8 mouse cellular contexts compared by ENCODE assay signal in the genomic region with DNA sequence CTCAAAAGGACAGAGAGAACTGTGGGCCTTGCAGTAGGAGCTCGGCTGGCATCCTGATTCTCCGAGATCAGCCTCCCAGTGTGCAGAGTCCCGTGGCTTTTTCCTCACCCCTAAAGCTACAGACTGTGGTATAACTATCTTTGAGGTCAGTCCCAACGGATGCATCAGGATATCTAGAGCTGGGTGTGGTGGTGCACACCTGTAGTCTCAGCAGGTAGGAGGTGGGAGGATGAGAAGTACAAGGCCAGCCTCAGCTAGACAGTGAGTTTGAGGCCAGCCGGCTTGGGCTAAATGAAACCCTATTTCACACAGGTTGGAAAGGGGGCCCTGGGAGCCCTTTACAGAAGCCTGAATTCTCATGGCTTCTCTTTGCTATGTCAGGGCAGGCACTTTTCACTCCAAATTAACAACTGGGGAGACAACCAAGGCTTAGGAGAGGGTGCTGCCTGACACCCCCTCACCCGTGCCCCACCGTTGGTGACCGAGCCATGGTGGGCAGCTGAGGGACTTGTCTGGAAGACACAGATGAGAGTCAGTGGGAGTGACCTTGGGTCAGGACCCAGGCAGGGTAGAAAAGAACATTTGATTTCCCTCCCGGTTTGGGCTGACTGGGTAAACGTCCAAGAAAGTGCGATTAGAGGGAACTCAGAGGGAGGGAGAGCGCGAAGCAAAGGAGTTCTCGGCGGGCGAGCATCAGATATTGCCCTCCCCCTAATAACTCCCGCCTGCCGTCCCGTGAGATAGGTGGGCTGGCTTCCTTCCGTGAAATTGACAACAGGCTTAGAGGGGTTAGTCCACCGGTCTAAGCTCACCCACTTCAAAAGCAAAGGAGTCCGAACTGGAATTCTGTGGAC. TPM values are rescaled to one million over a fixed set of nuclear protein-coding genes. Genes with fewer than 3 reads are reported as not detected.
A peak's percentile ranks its signal among the peaks of the same experiment; 100 is the strongest.
DNase-seq lines count a peak whose midpoint lies in the region; ATAC-seq lines count a peak whose summit lies in the region.

A gene (plus strand): TSS at position 642 of the 854 bp plus-strand sequence.

- H3K4me2 ChIP-seq in embryonic facial prominence, embryonic 15.5 days (replicated peaks) = peak within 1 kb of the TSS; percentile 85
- H3K4me2 ChIP-seq in heart, embryonic 13.5 days = peak within 1 kb of the TSS; percentile 90

- peak within 1 kb of the TSS; percentile 76 for H3K4me3 ChIP-seq in embryonic facial prominence, embryonic 15.5 days (replicated peaks)
- H3K4me3 ChIP-seq in heart, embryonic 13.5 days = peak within 1 kb of the TSS; percentile 84

- peak; percentile 52 for DNase-seq in thymus, postnatal 4 days
- DNase-seq in thymus, postnatal 36 days = no peak
- DNase-seq in left cerebral cortex, postnatal 4 days = no peak
- peak; percentile 41 for DNase-seq in neural tube, embryonic 10.5 days (ENCODE audit: extremely low spot score, low spot score)
- DNase-seq in c-Kit-positive CD71-positive TER-119-positive erythroid progenitor cells, embryonic 14.5 days (ENCODE audit: low spot score) = no peak
- DNase-seq in spleen, postnatal 10 days (ENCODE audit: low spot score in 2 of 2) = no peak

- no peaks in the 10 kb centered on the region for H3K9me3 ChIP-seq in embryonic facial prominence, embryonic 15.5 days (replicated peaks)
- H3K9me3 ChIP-seq in heart, embryonic 13.5 days = no peaks in the 10 kb centered on the region

- no peaks in the 10 kb centered on the region for H3K36me3 ChIP-seq in embryonic facial prominence, embryonic 15.5 days
- H3K36me3 ChIP-seq in heart, embryonic 13.5 days = 0 out of 2 replicates have a peak, but pooled peaks cover 2% of the 10 kb centered on the region

- WGBS in embryonic facial prominence, embryonic 15.5 days = 6% methylated on average over 22 of the region's 22 CpGs
- WGBS in heart, embryonic 13.5 days = 8% methylated on average over 22 of the region's 22 CpGs

- H3K9ac ChIP-seq in embryonic facial prominence, embryonic 15.5 days = peak within 1 kb of the TSS; percentile 81
- H3K9ac ChIP-seq in heart, embryonic 13.5 days = peak within 1 kb of the TSS; percentile 95

- peaks cover 61% of the 10 kb centered on the region for H3K4me1 ChIP-seq in embryonic facial prominence, embryonic 15.5 days
- peaks cover 57% of the 10 kb centered on the region for H3K4me1 ChIP-seq in heart, embryonic 13.5 days

- peak within 1 kb of the TSS; percentile 89 for H3K27ac ChIP-seq in embryonic facial prominence, embryonic 15.5 days (replicated peaks)
- H3K27ac ChIP-seq in heart, embryonic 13.5 days (replicated peaks) = peak within 1 kb of the TSS; percentile 90

- no peaks in the 10 kb centered on the region for H3K27me3 ChIP-seq in embryonic facial prominence, embryonic 15.5 days
- no peaks in the 10 kb centered on the region; the same call in 1 of the 2 replicates for H3K27me3 ChIP-seq in heart, embryonic 13.5 days (replicated peaks)

- intact Hi-C loops in left cerebral cortex, postnatal 4 days (cut with DNase I) = no loop called here

- no peak for ATAC-seq in embryonic facial prominence, embryonic 15.5 days (ENCODE audit: insufficient number of reproducible peaks, low FRiP score, low TSS enrichment, low read depth)
- ATAC-seq in heart, embryonic 13.5 days (ENCODE audit: extremely low read depth, insufficient number of reproducible peaks, low FRiP score, low TSS enrichment) = 0 out of 2 replicates have a peak, but pooled peaks have one; percentile 10

RNA-seq across cellular contexts. Expression of the gene that starts here (rescaled TPM):
- 88.7 and 93.3 TPM in 2 replicates for polyA plus RNA-seq in embryonic facial prominence, embryonic 15.5 days (2015; fragmentation: Nextera tagmentation; extraction: Ambion mirVana)
- 39.0 and 43.8 TPM in 2 replicates for polyA plus RNA-seq in heart, embryonic 13.5 days (2015; fragmentation: Nextera tagmentation; extraction: Ambion mirVana)
- total RNA-seq in left cerebral cortex, postnatal 4 days (2021) = 10 to 100 TPM; 11.2 to 12.0 TPM

Comparison
In these comparisons a context has a peak if more than half of its experiments do, and no peak if none do; other contexts are left out.
1. DNase-seq: peak in thymus, postnatal 4 days (single experiment) and neural tube, embryonic 10.5 days (single experiment); none in thymus, postnatal 36 days (0 of 2), left cerebral cortex, postnatal 4 days (single experiment), c-Kit-positive CD71-positive TER-119-positive erythroid progenitor cells, embryonic 14.5 days (single experiment) and spleen, postnatal 10 days (0 of 2).